Comparison of ENCODE assay signal across 7 mouse cellular contexts in the genomic region with DNA sequence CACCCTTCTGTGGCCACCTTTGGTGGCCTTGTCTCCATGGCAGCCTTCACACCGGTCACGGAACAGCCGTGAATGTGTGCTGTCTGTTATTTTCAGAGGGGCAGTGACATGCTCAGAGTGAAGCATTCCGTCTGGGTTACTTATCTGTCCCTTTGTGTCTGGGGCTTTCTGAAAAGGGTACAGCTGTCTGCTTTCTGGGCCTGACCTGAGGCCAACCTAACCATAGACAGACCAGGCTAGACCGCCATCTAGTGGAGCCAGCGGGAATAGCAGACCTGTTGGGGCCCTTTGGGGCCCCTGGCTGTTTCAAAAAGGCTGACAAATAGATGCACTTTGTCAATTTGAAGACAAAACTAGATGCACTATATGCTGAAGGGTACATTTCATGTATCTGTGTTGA. TPM values are rescaled to one million over a fixed set of nuclear protein-coding genes. Genes with fewer than 3 reads are reported as not detected.
DNase-seq lines count a peak whose midpoint lies in the region; TF ChIP-seq lines count a peak whose summit lies in the region.

No protein-coding gene starts in this region.

- H3K27ac ChIP-seq in left cerebral cortex, adult 2 months = no peak overlapping the region

- intact Hi-C loops in left cerebral cortex, adult 2 months (cut with DNase I) = loop anchor here (1.0 to 5.0 kb wide), 2 partner anchors 62 to 126 kb away; no protein-coding TSS in a partner anchor

- no peak overlapping the region for H3K4me3 ChIP-seq in left cerebral cortex, adult 2 months

- DNase-seq in R1 (ENCODE audit: low read depth, low spot score) = peak; percentile 57
- peak; percentile 12 for DNase-seq in cerebellum, adult 9-11 months
- DNase-seq in gastrocnemius, postnatal 25 days = peak; percentile 44
- peak; percentile 88 for DNase-seq in induced T-regulatory cell, adult 2 months (ENCODE audit: low read depth)
- DNase-seq in left cerebral cortex, adult 2 months (ENCODE audit: extremely low spot score in 1 of 2, low spot score in 2 of 2) = peak; percentile 48 to 75
- peak; percentile 78 for DNase-seq in mesoderm, embryonic 11.5 days (ENCODE audit: low read depth, low spot score)
- DNase-seq in spleen, adult 12 weeks (ENCODE audit: low spot score) = peak; percentile 53

- TF ChIP-seq CTCF in left cerebral cortex, adult 2 months (IDR thresholded peaks at IDR 0.05) = peak; percentile 97

RNA-seq across cellular contexts. Expression of gene Rbm44, which starts 46.0 kb away (rescaled TPM):
- not detected for total RNA-seq in gastrocnemius, postnatal 25 days (2021)
- total RNA-seq in left cerebral cortex, adult 2 months (2021) = not detected

Comparison
In these comparisons a context has a peak if more than half of its experiments do, and no peak if none do; other contexts are left out.
1. DNase-seq: peak in every context shown above with its lines; median percentile 88 in induced T-regulatory cell, adult 2 months; 78 in mesoderm, embryonic 11.5 days; 62 in left cerebral cortex, adult 2 months; 57 in R1; 53 in spleen, adult 12 weeks; 44 in gastrocnemius, postnatal 25 days; 12 in cerebellum, adult 9-11 months.